8 mouse cellular contexts compared by ENCODE assay signal in the genomic region with DNA sequence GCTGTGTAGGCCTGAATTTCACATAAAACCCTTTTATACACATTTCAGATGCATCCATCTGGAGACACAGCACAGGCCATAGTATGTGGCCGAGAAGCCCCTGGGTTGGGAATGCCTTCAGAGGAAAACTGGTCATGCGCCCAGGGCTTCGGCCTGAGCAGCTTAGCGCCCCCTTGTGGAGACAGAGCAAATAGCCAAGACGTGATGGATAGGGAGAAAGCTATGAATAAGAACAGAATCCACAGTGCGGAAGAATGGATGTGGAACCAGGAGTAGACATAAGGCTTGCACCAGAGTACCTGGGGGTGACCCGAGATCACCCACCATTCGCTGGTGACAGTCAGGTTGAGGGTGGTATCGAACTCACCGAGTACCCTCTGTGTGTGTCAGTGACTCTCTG. TPM values are rescaled to one million over a fixed set of nuclear protein-coding genes. Genes with fewer than 3 reads are reported as not detected.
DNase-seq lines count a peak whose midpoint lies in the region; ATAC-seq and TF ChIP-seq lines count a peak whose summit lies in the region.

No protein-coding gene starts in this region.

- DNase-seq in testis, postnatal 14 days (ENCODE audit: low spot score): no peak
- peak; percentile 80 for DNase-seq in ZHBTc4 (ENCODE audit: low read depth, low spot score)
- DNase-seq in embryo, embryonic 9.5 days (ENCODE audit: extremely low spot score): peak; percentile 70
- DNase-seq in hindbrain, embryonic 14.5 days (ENCODE audit: low spot score): peak; percentile 84
- peak; percentile 79 for DNase-seq in limb, embryonic 11.5 days (ENCODE audit: low spot score)
- peak; percentile 74 for DNase-seq in neural tube, embryonic 10.5 days (ENCODE audit: extremely low spot score, low spot score)
- no peak for DNase-seq in urinary bladder, postnatal 4 days (ENCODE audit: low spot score in 2 of 2)

- no peaks in the 10 kb centered on the region for H3K9me3 ChIP-seq in hindbrain, embryonic 14.5 days (ENCODE audit: control insufficient read depth, low read length)
- no peaks in the 10 kb centered on the region for H3K9me3 ChIP-seq in limb, embryonic 11.5 days (ENCODE audit: control insufficient read depth, low read length)

- H3K4me2 ChIP-seq in hindbrain, embryonic 14.5 days (replicated peaks): no peak overlapping the region
- no peak overlapping the region for H3K4me2 ChIP-seq in limb, embryonic 11.5 days (ENCODE audit: low read depth, severe bottlenecking)

- 28% methylated on average over 10 of the region's 10 CpGs for WGBS in hindbrain, embryonic 14.5 days
- WGBS in limb, embryonic 11.5 days: 30% methylated on average over 10 of the region's 10 CpGs

- no peak overlapping the region for H3K4me3 ChIP-seq in testis, adult 2 months (ENCODE audit: control insufficient read depth, low read depth, low read length)
- no peak overlapping the region for H3K4me3 ChIP-seq in hindbrain, embryonic 14.5 days (replicated peaks; ENCODE audit: low read length)
- no peak overlapping the region for H3K4me3 ChIP-seq in limb, embryonic 11.5 days (ENCODE audit: low read depth, low read length)

- TF ChIP-seq POLR2A in testis, adult 2 months (IDR thresholded peaks at IDR 0.05; ENCODE audit: control insufficient read depth, low read depth, low read length): no peak

- H3K4me1 ChIP-seq in testis, adult 2 months (ENCODE audit: control insufficient read depth, insufficient read depth, low read length): no peaks in the 10 kb centered on the region
- H3K4me1 ChIP-seq in hindbrain, embryonic 14.5 days (replicated peaks; ENCODE audit: control insufficient read depth, insufficient read depth, low read length): no peaks in the 10 kb centered on the region
- no peaks in the 10 kb centered on the region for H3K4me1 ChIP-seq in limb, embryonic 11.5 days (ENCODE audit: control insufficient read depth, insufficient read depth, low read length)

- H3K27me3 ChIP-seq in testis, adult 2 months (ENCODE audit: control insufficient read depth, insufficient read depth, low read length): no peaks in the 10 kb centered on the region
- H3K27me3 ChIP-seq in hindbrain, embryonic 14.5 days (ENCODE audit: control insufficient read depth, insufficient read depth, low read length): no peaks in the 10 kb centered on the region
- no peaks in the 10 kb centered on the region for H3K27me3 ChIP-seq in limb, embryonic 11.5 days (ENCODE audit: control insufficient read depth, insufficient read depth, low read length)

- H3K9ac ChIP-seq in hindbrain, embryonic 14.5 days: no peak overlapping the region
- no peak overlapping the region for H3K9ac ChIP-seq in limb, embryonic 11.5 days (ENCODE audit: low read length)

- H3K27ac ChIP-seq in testis, adult 2 months (ENCODE audit: control insufficient read depth, insufficient read depth, low read depth, low read length): no peak overlapping the region
- no peak overlapping the region for H3K27ac ChIP-seq in hindbrain, embryonic 14.5 days
- no peak overlapping the region for H3K27ac ChIP-seq in limb, embryonic 11.5 days (replicated peaks; ENCODE audit: low read depth, low read length)

- peak; percentile 86 for TF ChIP-seq CTCF in testis, adult 2 months (IDR thresholded peaks at IDR 0.05; ENCODE audit: control insufficient read depth, insufficient read depth, insufficient replicate concordance, low read depth, low read length)

- no peak; the same call in 1 of the 2 replicates for ATAC-seq in hindbrain, embryonic 14.5 days (ENCODE audit: low FRiP score)
- ATAC-seq in limb, embryonic 11.5 days (ENCODE audit: insufficient number of reproducible peaks, low FRiP score, low TSS enrichment, low read depth): no peak

- H3K36me3 ChIP-seq in testis, adult 2 months (ENCODE audit: control insufficient read depth, insufficient read depth, low read length): no peaks in the 10 kb centered on the region
- peaks cover 55% of the 10 kb centered on the region for H3K36me3 ChIP-seq in hindbrain, embryonic 14.5 days (replicated peaks; ENCODE audit: control insufficient read depth, insufficient read depth)
- no peaks in the 10 kb centered on the region for H3K36me3 ChIP-seq in limb, embryonic 11.5 days (ENCODE audit: control insufficient read depth, insufficient read depth, low read length)

RNA-seq across cellular contexts. Expression of gene Cerk, which starts 45.6 kb away (rescaled TPM):
- polyA plus RNA-seq in testis, adult 2 months (2012; rRNA removed): 61.5 and 61.7 TPM in 2 replicates
- polyA plus RNA-seq in hindbrain, embryonic 14.5 days (2014; fragmentation: Nextera tagmentation; extraction: Ambion mirVana): 28.3 and 31.1 TPM in 2 replicates
- polyA plus RNA-seq in limb, embryonic 11.5 days (2014; fragmentation: Nextera tagmentation; extraction: Ambion mirVana): 15.6 and 17.3 TPM in 2 replicates

Comparison
In these comparisons a context has a peak if more than half of its experiments do, and no peak if none do; other contexts are left out.
1. DNase-seq: peak in ZHBTc4 (single experiment), embryo, embryonic 9.5 days (single experiment), hindbrain, embryonic 14.5 days (single experiment), limb, embryonic 11.5 days (single experiment) and neural tube, embryonic 10.5 days (single experiment); none in testis, postnatal 14 days (single experiment) and urinary bladder, postnatal 4 days (0 of 2).